Mouse (Mus musculus): ENCODE results near the gene Fosb. TPM values are rescaled to one million over a fixed set of nuclear protein-coding genes. Genes with fewer than 3 reads are reported as not detected.

Gene Fosb
- polyA plus RNA-seq, 1 experiment from 2014 or later: 0.20 TPM

- Histone ChIP-seq H3K4me2 (ENCODE audit: low read depth, low read length) (peak overlapping the region; percentile 91), H3K9ac (ENCODE audit: low read length) (peak overlapping the region; percentile 86), H3K9me3 (ENCODE audit: control insufficient read depth, low read length) (no peaks in the 10 kb centered on the region), H3K4me3 (ENCODE audit: low read length) (peak overlapping the region; percentile 87), H3K27me3 (ENCODE audit: control insufficient read depth, insufficient read depth, low read depth, low read length) (peaks cover 11% of the 10 kb centered on the region), H3K27ac (ENCODE audit: low read length) (peak overlapping the region; percentile 94), H3K36me3 (ENCODE audit: control insufficient read depth, insufficient read depth, low read length) (peaks cover 9% of the 10 kb centered on the region; the same call in 1 of the 2 replicates), H3K4me1 (replicated peaks; ENCODE audit: control insufficient read depth, insufficient read depth, low read length) (peaks cover 28% of the 10 kb centered on the region)
- 0% methylated on average over 31 of the region's 31 CpGs for WGBS
- ATAC-seq (ENCODE audit: low read depth): peak; percentile 93
Measured at GRCm38 (mm10) chr7:19344938-19345471, 35.2 kb upstream of the Fosb start.

- Histone ChIP-seq H3K36me3 (ENCODE audit: control insufficient read depth, insufficient read depth, low read length) (peaks cover 9% of the 10 kb centered on the region; the same call in 1 of the 2 replicates), H3K27ac (ENCODE audit: low read length) (peak within 1 kb of the TSS; percentile 94), H3K4me2 (ENCODE audit: low read depth, low read length) (peak within 1 kb of the TSS; percentile 91), H3K9me3 (ENCODE audit: control insufficient read depth, low read length) (no peaks in the 10 kb centered on the region), H3K27me3 (ENCODE audit: control insufficient read depth, insufficient read depth, low read depth, low read length) (peaks cover 11% of the 10 kb centered on the region), H3K9ac (ENCODE audit: low read length) (peak within 1 kb of the TSS; percentile 86), H3K4me1 (replicated peaks; ENCODE audit: control insufficient read depth, insufficient read depth, low read length) (peaks cover 28% of the 10 kb centered on the region), H3K4me3 (ENCODE audit: low read length) (peak within 1 kb of the TSS; percentile 87)
- ATAC-seq (ENCODE audit: low read depth): no peak
- WGBS: 19% methylated on average over 12 of the region's 12 CpGs
Measured at GRCm38 (mm10) chr7:19344237-19344847, 34.5 kb upstream of the Fosb start, which contains the start of gene Ercc1. Gene Ercc1, plus strand, starts transcription at chr7:19344778.

GRCm38 (mm10) chr7:19343210-19343808 lies 33.5 kb upstream of the Fosb start:
- Histone ChIP-seq H3K9me3 (ENCODE audit: control insufficient read depth, low read length) (no peaks in the 10 kb centered on the region), H3K27me3 (ENCODE audit: control insufficient read depth, insufficient read depth, low read depth, low read length) (peaks cover 11% of the 10 kb centered on the region), H3K4me1 (replicated peaks; ENCODE audit: control insufficient read depth, insufficient read depth, low read length) (peaks cover 31% of the 10 kb centered on the region), H3K36me3 (ENCODE audit: control insufficient read depth, insufficient read depth, low read length) (peaks cover under 1% of the 10 kb centered on the region; the same call in 1 of the 2 replicates), H3K9ac (ENCODE audit: low read length) (no peak overlapping the region), H3K27ac (ENCODE audit: low read length) (no peak overlapping the region), H3K4me3 (ENCODE audit: low read length) (no peak overlapping the region), H3K4me2 (ENCODE audit: low read depth, low read length) (peak overlapping the region; percentile 94; the same call in 1 of the 2 replicates)
- ATAC-seq (ENCODE audit: low read depth): no peak
- 1% methylated on average over 11 of the region's 11 CpGs for whole genome bisulfite sequencing

GRCm38 (mm10) chr7:19342481-19343027 lies 32.7 kb upstream of the Fosb start:
- H3K9ac ChIP-seq (ENCODE audit: low read length): peak overlapping the region; percentile 67
- ATAC-seq (ENCODE audit: low read depth): no peak
- H3K27ac ChIP-seq (ENCODE audit: low read length): peak overlapping the region; percentile 45; the same call in 1 of the 2 replicates
- no peaks in the 10 kb centered on the region for H3K9me3 ChIP-seq (ENCODE audit: control insufficient read depth, low read length)
- no peaks in the 10 kb centered on the region for H3K36me3 ChIP-seq (ENCODE audit: control insufficient read depth, insufficient read depth, low read length)
- WGBS: 0% methylated on average over 27 of the region's 27 CpGs
- peak overlapping the region; percentile 55 for H3K4me3 ChIP-seq (ENCODE audit: low read length)
- H3K4me2 ChIP-seq (ENCODE audit: low read depth, low read length): peak overlapping the region; percentile 94
- H3K4me1 ChIP-seq (replicated peaks; ENCODE audit: control insufficient read depth, insufficient read depth, low read length): peaks cover 31% of the 10 kb centered on the region
- peaks cover 11% of the 10 kb centered on the region for H3K27me3 ChIP-seq (ENCODE audit: control insufficient read depth, insufficient read depth, low read depth, low read length)

- Histone ChIP-seq H3K36me3 (ENCODE audit: control insufficient read depth, insufficient read depth, low read length) (no peaks in the 10 kb centered on the region), H3K4me2 (ENCODE audit: low read depth, low read length) (peak overlapping the region; percentile 94), H3K27me3 (ENCODE audit: control insufficient read depth, insufficient read depth, low read depth, low read length) (peaks cover 11% of the 10 kb centered on the region), H3K4me3 (ENCODE audit: low read length) (peak overlapping the region; percentile 55), H3K27ac (ENCODE audit: low read length) (peak overlapping the region; percentile 45; the same call in 1 of the 2 replicates), H3K9ac (ENCODE audit: low read length) (peak overlapping the region; percentile 67), H3K9me3 (ENCODE audit: control insufficient read depth, low read length) (no peaks in the 10 kb centered on the region), H3K4me1 (replicated peaks; ENCODE audit: control insufficient read depth, insufficient read depth, low read length) (peaks cover 31% of the 10 kb centered on the region)
- ATAC-seq (ENCODE audit: low read depth): peak; percentile 15; the same call in 1 of the 2 replicates
- WGBS: under 1% methylated on average over 41 of the region's 41 CpGs
Measured at GRCm38 (mm10) chr7:19341761-19342409, 32.0 kb upstream of the Fosb start.

GRCm38 (mm10) chr7:19341250-19341649 lies 31.4 kb upstream of the Fosb start:
- Histone ChIP-seq H3K4me3 (ENCODE audit: low read length) (peak overlapping the region; percentile 55), H3K4me1 (replicated peaks; ENCODE audit: control insufficient read depth, insufficient read depth, low read length) (peaks cover 31% of the 10 kb centered on the region), H3K27me3 (ENCODE audit: control insufficient read depth, insufficient read depth, low read depth, low read length) (peaks cover 11% of the 10 kb centered on the region), H3K4me2 (ENCODE audit: low read depth, low read length) (peak overlapping the region; percentile 94), H3K9me3 (ENCODE audit: control insufficient read depth, low read length) (no peaks in the 10 kb centered on the region), H3K9ac (ENCODE audit: low read length) (no peak overlapping the region), H3K36me3 (ENCODE audit: control insufficient read depth, insufficient read depth, low read length) (no peaks in the 10 kb centered on the region), H3K27ac (ENCODE audit: low read length) (no peak overlapping the region)
- no peak for ATAC-seq (ENCODE audit: low read depth)
- 19% methylated on average over 10 of the region's 10 CpGs for WGBS

GRCm38 (mm10) chr7:19338596-19338995 lies 28.7 kb upstream of the Fosb start:
- no peaks in the 10 kb centered on the region for H3K36me3 ChIP-seq (ENCODE audit: control insufficient read depth, insufficient read depth, low read length)
- H3K4me3 ChIP-seq (ENCODE audit: low read length): no peak overlapping the region
- H3K4me1 ChIP-seq (replicated peaks; ENCODE audit: control insufficient read depth, insufficient read depth, low read length): peaks cover 21% of the 10 kb centered on the region
- peaks cover 11% of the 10 kb centered on the region for H3K27me3 ChIP-seq (ENCODE audit: control insufficient read depth, insufficient read depth, low read depth, low read length)
- H3K27ac ChIP-seq (ENCODE audit: low read length): no peak overlapping the region
- 0 out of 2 replicates have a peak, but pooled peaks have one; percentile 16 for ATAC-seq (ENCODE audit: low read depth)
- WGBS: 49% methylated on average over 7 of the region's 7 CpGs
- no peak overlapping the region for H3K4me2 ChIP-seq (ENCODE audit: low read depth, low read length)
- no peak overlapping the region for H3K9ac ChIP-seq (ENCODE audit: low read length)
- H3K9me3 ChIP-seq (ENCODE audit: control insufficient read depth, low read length): no peaks in the 10 kb centered on the region

GRCm38 (mm10) chr7:19338060-19338459 lies 28.2 kb upstream of the Fosb start:
- no peak for ATAC-seq (ENCODE audit: low read depth)
- no peak overlapping the region for H3K27ac ChIP-seq (ENCODE audit: low read length)
- peaks cover 18% of the 10 kb centered on the region for H3K4me1 ChIP-seq (replicated peaks; ENCODE audit: control insufficient read depth, insufficient read depth, low read length)
- H3K4me2 ChIP-seq (ENCODE audit: low read depth, low read length): no peak overlapping the region
- H3K27me3 ChIP-seq (ENCODE audit: control insufficient read depth, insufficient read depth, low read depth, low read length): peaks cover 11% of the 10 kb centered on the region
- WGBS: 54% methylated on average over 2 of the region's 2 CpGs
- H3K36me3 ChIP-seq (ENCODE audit: control insufficient read depth, insufficient read depth, low read length): no peaks in the 10 kb centered on the region
- H3K4me3 ChIP-seq (ENCODE audit: low read length): no peak overlapping the region
- no peaks in the 10 kb centered on the region for H3K9me3 ChIP-seq (ENCODE audit: control insufficient read depth, low read length)
- no peak overlapping the region for H3K9ac ChIP-seq (ENCODE audit: low read length)

GRCm38 (mm10) chr7:19337122-19337521 lies 27.3 kb upstream of the Fosb start:
- no peak overlapping the region for H3K4me3 ChIP-seq (ENCODE audit: low read length)
- no peaks in the 10 kb centered on the region for H3K9me3 ChIP-seq (ENCODE audit: control insufficient read depth, low read length)
- no peak overlapping the region for H3K27ac ChIP-seq (ENCODE audit: low read length)
- 57% methylated on average over 10 of the region's 10 CpGs for WGBS
- H3K9ac ChIP-seq (ENCODE audit: low read length): no peak overlapping the region
- peaks cover 7% of the 10 kb centered on the region for H3K27me3 ChIP-seq (ENCODE audit: control insufficient read depth, insufficient read depth, low read depth, low read length)
- peaks cover 12% of the 10 kb centered on the region for H3K4me1 ChIP-seq (replicated peaks; ENCODE audit: control insufficient read depth, insufficient read depth, low read length)
- H3K36me3 ChIP-seq (ENCODE audit: control insufficient read depth, insufficient read depth, low read length): no peaks in the 10 kb centered on the region
- H3K4me2 ChIP-seq (ENCODE audit: low read depth, low read length): no peak overlapping the region
- no peak for ATAC-seq (ENCODE audit: low read depth)

Data from lung, embryonic 16.5 days (tissue).